Mouse (Mus musculus) frontal cortex, postnatal 25 days (tissue): ENCODE data around the gene Hmbs.

Experiments
- DNase-seq, 2 experiments: peaks; one replicate each; pipeline ENCODE4 v3.0.0; 2022; ENCODE audit warnings: low spot score in 2 of 2

Hmbs gene

GRCm38 (mm10) chr9:44292490-44292889, 51.5 kb downstream of the Hmbs start:
- DNase-seq: no peak

DNA sequence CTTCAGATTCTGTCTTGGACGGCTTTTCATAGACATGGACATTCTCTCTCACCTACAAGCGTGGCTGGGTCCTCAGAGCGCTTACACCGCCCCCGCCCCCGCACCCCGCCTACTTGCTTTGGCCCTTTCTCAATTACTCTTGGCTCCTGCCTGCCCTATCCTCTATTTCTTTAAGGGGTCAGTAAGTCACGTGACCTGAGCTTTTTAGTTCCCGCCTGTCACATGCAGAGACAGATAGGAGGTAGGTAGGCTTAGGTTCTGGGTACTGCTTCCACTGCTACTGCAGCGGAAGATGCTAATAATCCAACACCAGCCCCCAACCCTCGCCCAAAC, 55.1 kb downstream of the Hmbs start:
- no peak for DNase-seq

DNA sequence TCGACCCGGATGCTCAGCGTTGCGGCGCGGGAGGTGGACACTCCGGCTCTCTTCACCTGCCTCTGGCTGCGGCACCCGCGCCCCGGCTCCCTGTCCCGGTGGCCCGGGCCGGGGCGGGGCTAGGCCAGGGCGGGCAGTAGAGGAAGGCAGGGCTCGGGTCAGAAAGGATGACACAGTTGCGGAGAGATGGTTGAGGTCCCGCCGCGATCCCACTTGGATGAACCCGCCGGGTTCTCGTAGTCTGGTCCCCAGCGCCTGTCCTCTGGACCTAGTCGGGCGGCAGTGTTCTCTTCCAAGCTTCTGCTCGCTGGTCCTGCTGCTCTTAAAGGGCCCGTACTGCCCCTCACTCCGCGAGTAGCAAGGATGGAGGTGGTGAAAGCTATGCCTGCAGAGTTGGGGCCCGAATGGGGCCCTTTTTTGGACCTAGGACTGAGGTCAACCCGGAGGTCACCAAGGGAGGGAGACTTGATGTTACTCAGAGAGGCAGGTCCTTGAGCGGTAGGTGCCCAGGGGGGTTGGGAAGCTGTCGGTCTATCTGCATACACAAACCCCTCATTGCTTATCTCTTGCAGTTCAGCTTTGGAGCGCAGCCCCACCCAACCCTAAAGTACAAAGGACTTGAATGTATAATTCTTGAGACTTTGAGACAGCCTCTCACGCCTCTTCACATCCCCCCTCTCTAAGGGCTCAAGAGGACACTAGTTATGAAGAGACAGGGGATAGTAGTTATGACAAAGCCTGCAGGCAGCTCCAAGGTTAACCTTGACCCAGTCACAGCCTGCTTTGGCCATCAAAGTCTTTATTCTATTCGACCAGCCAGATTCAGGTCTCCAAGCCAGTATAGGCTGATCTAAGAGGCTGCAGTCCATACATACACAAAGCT, 55.7 kb downstream of the Hmbs start, which contains the start of gene Abcg4:
Gene Abcg4, minus strand, starts transcription at position 540 of the 883 bp plus-strand sequence.
- DNase-seq: peak; percentile 26 to 28

DNA sequence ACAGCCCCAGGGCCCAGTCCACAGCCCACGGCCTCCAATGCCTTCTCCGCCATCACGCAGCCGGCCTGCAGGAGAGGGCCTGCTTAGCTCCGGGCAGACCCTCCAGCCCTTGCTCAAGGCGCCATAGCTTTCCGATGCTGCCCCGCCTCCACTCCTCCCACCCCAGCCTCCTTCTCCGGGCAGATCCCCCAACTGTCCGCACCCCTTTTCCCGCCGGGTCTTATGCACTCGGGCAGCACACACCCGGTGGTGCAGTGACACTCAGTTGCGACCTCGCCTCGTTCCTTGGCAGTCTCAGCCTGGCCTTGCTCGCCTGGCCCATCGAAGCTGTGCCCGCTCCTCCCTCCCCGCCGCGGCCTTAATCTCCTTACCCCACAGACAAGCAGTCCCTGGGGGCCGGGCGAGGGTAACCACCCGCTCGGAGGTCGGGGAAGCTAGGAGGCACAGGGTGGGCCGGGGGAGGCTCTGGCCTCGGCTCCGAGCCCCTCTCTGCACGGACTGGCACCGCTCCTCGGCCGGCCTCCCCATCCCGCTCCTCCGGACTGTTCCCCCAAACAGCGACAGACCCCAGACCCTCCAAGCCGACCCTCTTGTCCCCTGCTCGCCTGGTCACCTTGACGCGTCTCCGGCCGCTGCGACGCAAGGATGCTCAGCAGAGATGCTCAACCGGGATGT, 56.5 kb downstream of the Hmbs start:
- DNase-seq: no peak

DNA sequence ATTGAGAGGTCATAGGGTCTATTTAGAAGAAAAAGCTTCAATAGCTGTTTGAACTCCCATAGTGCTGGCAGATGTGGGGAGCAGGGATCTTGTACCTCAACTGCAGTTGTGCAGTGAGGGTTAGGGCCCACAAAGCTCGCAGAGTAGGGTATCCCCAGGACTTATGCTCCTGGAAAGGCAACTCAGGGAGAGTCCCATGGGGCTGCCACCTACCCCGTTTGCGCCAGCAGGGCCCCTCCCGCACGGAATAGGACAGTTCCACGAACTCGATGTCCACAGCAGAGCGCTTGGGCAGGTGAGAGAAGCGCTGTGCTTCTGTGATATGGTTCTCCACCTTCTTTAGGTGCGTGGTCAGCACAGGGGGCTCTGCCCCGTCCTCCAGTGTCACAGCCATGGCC, 57.0 kb downstream of the Hmbs start:
- DNase-seq: no peak
